Mouse (Mus musculus) adrenal gland, adult 2 months (tissue): ENCODE measurements around the gene Magi1. TPM values are rescaled to one million over a fixed set of nuclear protein-coding genes. Genes with fewer than 3 reads are reported as not detected.

Experiments used
- DNase-seq: peaks from one replicate; pipeline ENCODE4 v3.0.0; 2021
- polyA plus RNA-seq: library from polyadenylated mRNA; depleted of rRNA; stranded (reverse); fragments of >200 nt; gene quantifications from 2 replicates; pipeline ENCODE4 v1.2.3, GENCODE M21; 2012
- total RNA-seq, 2 experiments: library from RNA; stranded (reverse); gene quantifications; 2 replicates each; pipeline ENCODE4 v1.2.3; 2021

Magi1 gene
- total and polyA plus RNA-seq, 3 experiments: 1.6 to 27.3 (median 10.8) TPM

- DNase-seq: no peak
Measured at GRCm38 (mm10) chr6:94159256-94159655, 124.5 kb downstream of the Magi1 start.

GRCm38 (mm10) chr6:94158119-94158848, 125.4 kb downstream of the Magi1 start:
- no peak for DNase-seq

GRCm38 (mm10) chr6:94155996-94156395, 127.7 kb downstream of the Magi1 start:
- no peak for DNase-seq

- DNase-seq: no peak
Measured at GRCm38 (mm10) chr6:94154854-94155601, 128.7 kb downstream of the Magi1 start.

GRCm38 (mm10) chr6:94152881-94153280, 130.8 kb downstream of the Magi1 start:
- no peak for DNase-seq

- no peak for DNase-seq
Measured at GRCm38 (mm10) chr6:94150876-94151275, 132.8 kb downstream of the Magi1 start.

- no peak for DNase-seq
Measured at GRCm38 (mm10) chr6:94149800-94150199, 133.9 kb downstream of the Magi1 start.

- DNase-seq: no peak
Measured at GRCm38 (mm10) chr6:94146206-94146493, 137.6 kb downstream of the Magi1 start.

- peak; percentile 70 for DNase-seq
Measured at GRCm38 (mm10) chr6:94145430-94146205, 138.1 kb downstream of the Magi1 start.

- DNase-seq: no peak
Measured at GRCm38 (mm10) chr6:94142493-94142892, 141.2 kb downstream of the Magi1 start.

GRCm38 (mm10) chr6:94141496-94141895, 142.2 kb downstream of the Magi1 start:
- DNase-seq: no peak

GRCm38 (mm10) chr6:94139952-94140414, 143.7 kb downstream of the Magi1 start:
- no peak for DNase-seq

- no peak for DNase-seq
Measured at GRCm38 (mm10) chr6:94136693-94137092, 147.0 kb downstream of the Magi1 start.

GRCm38 (mm10) chr6:94134159-94134558, 149.6 kb downstream of the Magi1 start:
- no peak for DNase-seq

GRCm38 (mm10) chr6:94131999-94132398, 151.7 kb downstream of the Magi1 start:
- no peak for DNase-seq

GRCm38 (mm10) chr6:94130389-94130788, 153.3 kb downstream of the Magi1 start:
- peak; percentile 52 for DNase-seq

GRCm38 (mm10) chr6:94126763-94127162, 157.0 kb downstream of the Magi1 start:
- DNase-seq: no peak

- DNase-seq: no peak
Measured at GRCm38 (mm10) chr6:94125144-94125543, 158.6 kb downstream of the Magi1 start.

GRCm38 (mm10) chr6:94124279-94124678, 159.4 kb downstream of the Magi1 start:
- DNase-seq: no peak

GRCm38 (mm10) chr6:94122566-94123150, 161.1 kb downstream of the Magi1 start:
- DNase-seq: no peak

GRCm38 (mm10) chr6:94121488-94121887, 162.2 kb downstream of the Magi1 start:
- DNase-seq: no peak
